Mouse (Mus musculus) liver, embryonic 14.5 days (tissue): ENCODE data around the gene Pou6f1. TPM values are rescaled to one million over a fixed set of nuclear protein-coding genes. Genes with fewer than 3 reads are reported as not detected.

Source experiments
- ATAC-seq: fragments of 200-750 bp; cut with Nextera tagmentation; 2 replicates; pipeline ENCODE4 v1.8.0; 2017; ENCODE audit warnings: moderate number of reproducible peaks, mild to moderate bottlenecking, moderate library complexity; ENCODE audit not compliant: insufficient read depth
- DNase-seq, 3 experiments: peaks; one replicate each; pipeline ENCODE4 v3.0.0-alpha.2; 2012 to 2013; ENCODE audit warnings: low read depth in 3 of 3, low spot score in 3 of 3
- H3K27ac ChIP-seq: fragments of 300-500 bp; sonication (generic); 2 replicates; pipeline ENCODE4 v1.5.1; 2014; ENCODE audit warnings: moderate library complexity, mild to moderate bottlenecking, control low read depth, inconsistent platforms
- H3K27me3 ChIP-seq: fragments of 300-500 bp; sonication (generic); 2 replicates; pipeline ENCODE4 v1.6.1; 2014; ENCODE audit warnings: mild to moderate bottlenecking, low read length, moderate library complexity; ENCODE audit not compliant: control insufficient read depth, insufficient read depth
- H3K36me3 ChIP-seq: fragments of 300-500 bp; sonication (generic); replicated peaks from 2 replicates; pipeline ENCODE4 v1.6.1; 2014; ENCODE audit warnings: low read depth; ENCODE audit not compliant: control insufficient read depth, insufficient read depth
- H3K4me1 ChIP-seq, 2 experiments: fragments of 200-500 bp in 1 of 2; fragments of 300-500 bp in 1 of 2; sonication (generic) in 1 of 2; replicated peaks; 2 replicates each; pipeline ENCODE4 v1.6.1; 2012 to 2014; ENCODE audit warnings: antibody characterized with exemption in 1 of 2, inconsistent platforms in 1 of 2, low read length in 1 of 2; ENCODE audit not compliant: control insufficient read depth in 2 of 2, insufficient read depth in 2 of 2
- H3K4me2 ChIP-seq: fragments of 300-500 bp; sonication (generic); 2 replicates; pipeline ENCODE4 v1.6.1; 2014; ENCODE audit warnings: low read depth, mild to moderate bottlenecking, control low read depth, moderate library complexity
- H3K4me3 ChIP-seq, 2 experiments: fragments of 200-500 bp in 1 of 2; fragments of 300-500 bp in 1 of 2; sonication (generic) in 1 of 2; 2 replicates each; pipeline ENCODE4 v1.5.1; 2012 to 2014; ENCODE audit warnings: low read depth in 2 of 2, low read length in 2 of 2, mild to moderate bottlenecking in 2 of 2, control low read depth in 1 of 2, inconsistent platforms in 1 of 2, moderate library complexity in 1 of 2; ENCODE audit not compliant: insufficient read depth in 1 of 2
- H3K9ac ChIP-seq: fragments of 300-500 bp; sonication (generic); replicated peaks from 2 replicates; pipeline ENCODE4 v1.6.1; 2014; ENCODE audit warnings: mild to moderate bottlenecking, control low read depth, moderate library complexity
- H3K9me3 ChIP-seq: fragments of 300-500 bp; sonication (generic); 2 replicates; pipeline ENCODE4 v1.6.1; 2016; ENCODE audit warnings: low read length, mixed read lengths; ENCODE audit not compliant: control insufficient read depth
- CTCF ChIP-seq: IDR thresholded peaks from 2 replicates; pipeline ENCODE4 v1.5.1; 2016; ENCODE audit warnings: antibody characterized with exemption, low read depth, control low read depth
- EP300 ChIP-seq: IDR thresholded peaks from 2 replicates; pipeline ENCODE4 v1.6.1; 2016; ENCODE audit warnings: antibody characterized with exemption, low read depth
- WGBS: fragments of 180-500 bp; shearing (Covaris S2); extraction: QIAGEN DNeasy Blood & Tissue Kit; methylation state at CpG from one replicate; pipeline ENCODE4 v1.1.7; 2014; ENCODE audit not compliant: insufficient replicate concordance; 5-methylcytosine and 5-hydroxymethylcytosine counted together
- microRNA-seq: library from miRNA; unstranded; fragments of <30 nt; microRNA quantifications from one replicate; pipeline ENCODE4, GENCODE M21; 2016
- polyA plus RNA-seq, 2 experiments: library from polyadenylated mRNA; depleted of rRNA in 1 of 2; stranded (reverse) in 1 of 2; unstranded in 1 of 2; fragments of >200 nt; fragmentation: Nextera tagmentation in 1 of 2; extraction: Ambion mirVana in 1 of 2; gene quantifications; 2 replicates each; pipeline versions ENCODE4 v1.2.1 to v1.2.3; 2012 to 2014

Gene Pou6f1
- polyA plus RNA-seq, 2 experiments: 0.39 to 0.46 TPM

DNA sequence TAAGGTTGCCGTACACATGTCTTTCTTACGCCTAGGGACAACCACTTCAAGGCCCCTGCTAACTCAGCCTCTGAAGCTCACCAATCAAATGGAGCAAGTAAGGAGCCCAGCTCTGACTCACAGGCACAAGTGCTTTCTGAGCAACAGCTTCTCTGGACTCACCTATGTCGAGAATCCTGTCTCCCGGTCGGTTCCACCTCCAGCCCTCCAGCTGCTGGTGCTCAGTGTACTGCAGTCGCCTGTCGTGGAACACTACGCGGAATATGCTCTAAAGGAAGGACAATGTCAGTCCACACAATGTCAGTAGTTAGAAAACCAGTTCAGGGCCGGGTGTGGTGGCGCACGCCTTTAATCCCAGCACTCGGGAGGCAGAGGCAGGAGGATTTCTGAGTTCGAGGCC lies 74.4 kb downstream of the Pou6f1 start:
- ATAC-seq: no peak
- H3K27me3 ChIP-seq: no peaks in the 10 kb centered on the region
- no peak for DNase-seq
- WGBS: 78% methylated on average over 14 of the region's 14 CpGs
- TF ChIP-seq CTCF (no peak), EP300 (no peak)
- no peaks in the 10 kb centered on the region for H3K36me3 ChIP-seq
- no peaks in the 10 kb centered on the region for H3K9me3 ChIP-seq
- no peak overlapping the region for H3K4me3 ChIP-seq
- H3K9ac ChIP-seq: no peak overlapping the region
- no peak overlapping the region for H3K4me2 ChIP-seq
- no peak overlapping the region for H3K27ac ChIP-seq
- no peaks in the 10 kb centered on the region for H3K4me1 ChIP-seq

Small RNA genes lying within 50 kb of the gene (microRNA-seq; reads per million reads assigned to microRNA genes)
- not detected for gene Mir6961

Other genes with a start within 250 kb of the Pou6f1 start
- 0.04 TPM in 1 of 2 replicates, not detected in the other for gene Methig1, start 246.8 kb downstream of the Pou6f1 start, polyA plus RNA-seq (2012; rRNA removed)
- 0.09 TPM in 1 of 2 replicates, not detected in the other for gene Methig1, start 246.8 kb downstream of the Pou6f1 start, polyA plus RNA-seq (2014; fragmentation: Nextera tagmentation; extraction: Ambion mirVana)
- not detected in 2 replicates for gene Mettl7a2, start 246.8 kb downstream of the Pou6f1 start, polyA plus RNA-seq (2012; rRNA removed)
- 0.11 TPM in 1 of 2 replicates, not detected in the other for gene Mettl7a2, start 246.8 kb downstream of the Pou6f1 start, polyA plus RNA-seq (2014; fragmentation: Nextera tagmentation; extraction: Ambion mirVana)
- gene Higd1c, start 235.4 kb downstream of the Pou6f1 start, polyA plus RNA-seq (2012; rRNA removed): not detected in 2 replicates
- not detected in 2 replicates for gene Higd1c, start 235.4 kb downstream of the Pou6f1 start, polyA plus RNA-seq (2014; fragmentation: Nextera tagmentation; extraction: Ambion mirVana)
- gene Gm5475, start 177.8 kb downstream of the Pou6f1 start, polyA plus RNA-seq (2012; rRNA removed): 0.01 TPM in 1 of 2 replicates, not detected in the other
- gene Gm5475, start 177.8 kb downstream of the Pou6f1 start, polyA plus RNA-seq (2014; fragmentation: Nextera tagmentation; extraction: Ambion mirVana): 0.05 TPM in 1 of 2 replicates, not detected in the other
- 38.4 and 40.8 TPM in 2 replicates for gene Slc11a2, start 174.9 kb downstream of the Pou6f1 start, polyA plus RNA-seq (2012; rRNA removed)
- 37.7 and 38.4 TPM in 2 replicates for gene Slc11a2, start 174.9 kb downstream of the Pou6f1 start, polyA plus RNA-seq (2014; fragmentation: Nextera tagmentation; extraction: Ambion mirVana)
- gene Letmd1, start 131.0 kb downstream of the Pou6f1 start, polyA plus RNA-seq (2012; rRNA removed): 15.2 and 18.1 TPM in 2 replicates
- gene Letmd1, start 131.0 kb downstream of the Pou6f1 start, polyA plus RNA-seq (2014; fragmentation: Nextera tagmentation; extraction: Ambion mirVana): 9.5 and 10.6 TPM in 2 replicates
- 0.42 and 0.59 TPM in 2 replicates for gene Csrnp2, start 104.5 kb downstream of the Pou6f1 start, polyA plus RNA-seq (2012; rRNA removed)
- 0.58 and 0.78 TPM in 2 replicates for gene Csrnp2, start 104.5 kb downstream of the Pou6f1 start, polyA plus RNA-seq (2014; fragmentation: Nextera tagmentation; extraction: Ambion mirVana)
- 2.1 and 2.6 TPM in 2 replicates for gene Tfcp2, start 48.0 kb downstream of the Pou6f1 start, polyA plus RNA-seq (2012; rRNA removed)
- gene Tfcp2, start 48.0 kb downstream of the Pou6f1 start, polyA plus RNA-seq (2014; fragmentation: Nextera tagmentation; extraction: Ambion mirVana): 2.5 and 2.6 TPM in 2 replicates
- gene Dazap2, start 15.4 kb upstream of the Pou6f1 start, polyA plus RNA-seq (2012; rRNA removed): 104 and 107 TPM in 2 replicates
- gene Dazap2, start 15.4 kb upstream of the Pou6f1 start, polyA plus RNA-seq (2014; fragmentation: Nextera tagmentation; extraction: Ambion mirVana): 178 and 182 TPM in 2 replicates
- 7.3 TPM in 2 replicates for gene Smagp, start 37.0 kb upstream of the Pou6f1 start, polyA plus RNA-seq (2012; rRNA removed)
- gene Smagp, start 37.0 kb upstream of the Pou6f1 start, polyA plus RNA-seq (2014; fragmentation: Nextera tagmentation; extraction: Ambion mirVana): 6.8 and 7.0 TPM in 2 replicates
- 16.5 and 17.5 TPM in 2 replicates for gene Bin2, start 69.6 kb upstream of the Pou6f1 start, polyA plus RNA-seq (2012; rRNA removed)
- gene Bin2, start 69.6 kb upstream of the Pou6f1 start, polyA plus RNA-seq (2014; fragmentation: Nextera tagmentation; extraction: Ambion mirVana): 12.7 and 15.2 TPM in 2 replicates
- gene Cela1, start 87.9 kb upstream of the Pou6f1 start, polyA plus RNA-seq (2012; rRNA removed): 8.1 and 9.5 TPM in 2 replicates
- 11.5 and 13.8 TPM in 2 replicates for gene Cela1, start 87.9 kb upstream of the Pou6f1 start, polyA plus RNA-seq (2014; fragmentation: Nextera tagmentation; extraction: Ambion mirVana)
- gene Galnt6, start 129.4 kb upstream of the Pou6f1 start, polyA plus RNA-seq (2012; rRNA removed): 0.36 and 0.47 TPM in 2 replicates
- gene Galnt6, start 129.4 kb upstream of the Pou6f1 start, polyA plus RNA-seq (2014; fragmentation: Nextera tagmentation; extraction: Ambion mirVana): 0.73 and 0.84 TPM in 2 replicates
- gene Slc4a8, start 161.8 kb upstream of the Pou6f1 start, polyA plus RNA-seq (2012; rRNA removed): 0.15 and 0.16 TPM in 2 replicates
- 0.30 and 0.55 TPM in 2 replicates for gene Slc4a8, start 161.8 kb upstream of the Pou6f1 start, polyA plus RNA-seq (2014; fragmentation: Nextera tagmentation; extraction: Ambion mirVana)